Mouse (Mus musculus): ENCODE results near the gene Tmx1.

DNA sequence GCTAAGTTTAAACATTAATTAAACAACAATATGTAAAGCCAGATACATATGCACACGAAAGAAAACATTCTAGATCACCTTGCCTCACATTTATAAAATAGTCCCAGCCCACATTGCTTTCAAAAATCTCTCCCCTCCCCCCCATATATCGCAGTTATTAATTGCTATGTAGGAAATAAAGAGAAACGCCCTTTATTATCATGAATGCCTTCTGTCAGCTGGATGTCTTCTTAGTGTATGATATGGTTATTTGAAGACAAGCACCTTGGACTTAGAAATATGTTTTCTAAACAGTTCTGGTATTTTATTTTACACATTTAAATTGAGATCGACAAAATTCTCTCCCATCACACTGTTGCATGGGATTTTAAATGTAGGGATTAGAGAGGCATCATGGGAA, 23.3 kb upstream of the Tmx1 start:
- TF ChIP-seq CTCF (IDR thresholded peaks at IDR 0.05; ENCODE audit: low read depth, low read length) (no peak), EP300 (IDR thresholded peaks at IDR 0.05; ENCODE audit: insufficient read depth, low read depth, low read length) (no peak)

All from ES-Bruce4 (cell line).